Mouse (Mus musculus): Measurements from ENCODE around the gene Vcpkmt. TPM values are rescaled to one million over a fixed set of nuclear protein-coding genes. Genes with fewer than 3 reads are reported as not detected.
A peak's percentile ranks its signal among the peaks of the same experiment; 100 is the strongest.

Vcpkmt gene
- polyA plus RNA-seq, 1 experiment from 2014 or later, result 33.6 TPM

GRCm38 (mm10) chr12:69537675-69538361 lies 45.0 kb downstream of the Vcpkmt start:
- no peak for ATAC-seq (ENCODE audit: insufficient number of reproducible peaks, insufficient read depth, low FRiP score, low TSS enrichment)
- H3K27ac ChIP-seq, result peak overlapping the region; percentile 80
- peak overlapping the region; percentile 33 for H3K4me2 ChIP-seq (replicated peaks)
- 35% methylated on average over 19 of the region's 19 CpGs for WGBS
- no peaks in the 10 kb centered on the region for H3K9me3 ChIP-seq
- peaks cover 21% of the 10 kb centered on the region for H3K4me1 ChIP-seq
- H3K9ac ChIP-seq, result no peak overlapping the region
- no peak overlapping the region for H3K4me3 ChIP-seq
- no peaks in the 10 kb centered on the region for H3K36me3 ChIP-seq
- no peaks in the 10 kb centered on the region for H3K27me3 ChIP-seq

- H3K27ac ChIP-seq, result peak overlapping the region; percentile 80
- peak overlapping the region; percentile 33 for H3K4me2 ChIP-seq (replicated peaks)
- WGBS, result 29% methylated on average over 10 of the region's 10 CpGs
- no peaks in the 10 kb centered on the region for H3K9me3 ChIP-seq
- no peak overlapping the region for H3K9ac ChIP-seq
- H3K4me1 ChIP-seq, result peaks cover 21% of the 10 kb centered on the region
- no peak overlapping the region for H3K4me3 ChIP-seq
- no peak for ATAC-seq (ENCODE audit: insufficient number of reproducible peaks, insufficient read depth, low FRiP score, low TSS enrichment)
- H3K36me3 ChIP-seq, result no peaks in the 10 kb centered on the region
- H3K27me3 ChIP-seq, result no peaks in the 10 kb centered on the region
Measured at GRCm38 (mm10) chr12:69537243-69537674, 45.6 kb downstream of the Vcpkmt start.

GRCm38 (mm10) chr12:69536616-69537242 lies 46.1 kb downstream of the Vcpkmt start:
- Histone ChIP-seq H3K4me2 (replicated peaks) (peak overlapping the region; percentile 33), H3K4me1 (peaks cover 21% of the 10 kb centered on the region), H3K36me3 (no peaks in the 10 kb centered on the region), H3K9ac (no peak overlapping the region), H3K9me3 (no peaks in the 10 kb centered on the region), H3K4me3 (no peak overlapping the region), H3K27ac (peak overlapping the region; percentile 80; the same call in 1 of the 2 replicates), H3K27me3 (no peaks in the 10 kb centered on the region)
- 65% methylated on average over 10 of the region's 10 CpGs for WGBS
- ATAC-seq (ENCODE audit: insufficient number of reproducible peaks, insufficient read depth, low FRiP score, low TSS enrichment), result no peak

- Histone ChIP-seq H3K4me3 (no peak overlapping the region), H3K4me1 (peaks cover 14% of the 10 kb centered on the region), H3K27me3 (no peaks in the 10 kb centered on the region), H3K9me3 (no peaks in the 10 kb centered on the region), H3K36me3 (no peaks in the 10 kb centered on the region), H3K27ac (no peak overlapping the region), H3K4me2 (replicated peaks) (no peak overlapping the region), H3K9ac (no peak overlapping the region)
- ATAC-seq (ENCODE audit: insufficient number of reproducible peaks, insufficient read depth, low FRiP score, low TSS enrichment), result no peak
- WGBS, result 84% methylated on average over 5 of the region's 5 CpGs
Measured at GRCm38 (mm10) chr12:69533237-69533636, 49.6 kb downstream of the Vcpkmt start.

- WGBS, result 87% methylated on average over 3 of the region's 3 CpGs
- ATAC-seq (ENCODE audit: insufficient number of reproducible peaks, insufficient read depth, low FRiP score, low TSS enrichment), result no peak
- Histone ChIP-seq H3K4me1 (peaks cover 9% of the 10 kb centered on the region), H3K9me3 (no peaks in the 10 kb centered on the region), H3K9ac (no peak overlapping the region), H3K36me3 (no peaks in the 10 kb centered on the region), H3K27me3 (no peaks in the 10 kb centered on the region), H3K4me2 (replicated peaks) (no peak overlapping the region), H3K27ac (no peak overlapping the region), H3K4me3 (no peak overlapping the region)
Measured at GRCm38 (mm10) chr12:69532530-69532929, 50.3 kb downstream of the Vcpkmt start.

GRCm38 (mm10) chr12:69532091-69532490 lies 50.7 kb downstream of the Vcpkmt start:
- ATAC-seq (ENCODE audit: insufficient number of reproducible peaks, insufficient read depth, low FRiP score, low TSS enrichment), result no peak
- no peak overlapping the region for H3K4me3 ChIP-seq
- H3K36me3 ChIP-seq, result no peaks in the 10 kb centered on the region
- no peak overlapping the region for H3K4me2 ChIP-seq (replicated peaks)
- no peak overlapping the region for H3K27ac ChIP-seq
- no peaks in the 10 kb centered on the region for H3K27me3 ChIP-seq
- H3K9me3 ChIP-seq, result no peaks in the 10 kb centered on the region
- H3K4me1 ChIP-seq, result peaks cover 4% of the 10 kb centered on the region
- WGBS, result 92% methylated on average over 4 of the region's 4 CpGs
- H3K9ac ChIP-seq, result no peak overlapping the region

GRCm38 (mm10) chr12:69529694-69530403 lies 53.0 kb downstream of the Vcpkmt start:
- H3K9me3 ChIP-seq, result no peaks in the 10 kb centered on the region
- no peak for ATAC-seq (ENCODE audit: insufficient number of reproducible peaks, insufficient read depth, low FRiP score, low TSS enrichment)
- H3K27me3 ChIP-seq, result no peaks in the 10 kb centered on the region
- H3K4me2 ChIP-seq (replicated peaks), result no peak overlapping the region
- no peak overlapping the region for H3K4me3 ChIP-seq
- 87% methylated on average over 13 of the region's 13 CpGs for WGBS
- H3K27ac ChIP-seq, result no peak overlapping the region
- H3K36me3 ChIP-seq, result no peaks in the 10 kb centered on the region
- no peak overlapping the region for H3K9ac ChIP-seq
- H3K4me1 ChIP-seq, result 0 out of 2 replicates have a peak, but pooled peaks cover under 1% of the 10 kb centered on the region

GRCm38 (mm10) chr12:69528275-69529032 lies 54.4 kb downstream of the Vcpkmt start:
- no peak for ATAC-seq (ENCODE audit: insufficient number of reproducible peaks, insufficient read depth, low FRiP score, low TSS enrichment)
- Histone ChIP-seq H3K4me3 (no peak overlapping the region), H3K9me3 (no peaks in the 10 kb centered on the region), H3K27ac (no peak overlapping the region), H3K36me3 (no peaks in the 10 kb centered on the region), H3K27me3 (no peaks in the 10 kb centered on the region), H3K4me2 (replicated peaks) (no peak overlapping the region), H3K4me1 (peaks cover 8% of the 10 kb centered on the region; the same call in 1 of the 2 replicates), H3K9ac (no peak overlapping the region)
- whole genome bisulfite sequencing, result 90% methylated on average over 8 of the region's 8 CpGs

Small RNA genes lying within 50 kb of the gene (microRNA-seq; reads per million reads assigned to microRNA genes)
- gene Gm23018, result not detected

Other genes starting within 250 kb of the Vcpkmt start
- gene Nemf, start 225.9 kb downstream of the Vcpkmt start, polyA plus RNA-seq (2016; fragmentation: Nextera tagmentation; extraction: Ambion mirVana), result 94.1 and 95.4 TPM in 2 replicates
- 68.5 and 72.2 TPM in 2 replicates for gene Arf6, start 210.9 kb downstream of the Vcpkmt start, polyA plus RNA-seq (2016; fragmentation: Nextera tagmentation; extraction: Ambion mirVana)
- gene Gm9887, start 210.6 kb downstream of the Vcpkmt start, polyA plus RNA-seq (2016; fragmentation: Nextera tagmentation; extraction: Ambion mirVana), result 2.4 and 3.7 TPM in 2 replicates
- gene Sos2, start 98.8 kb upstream of the Vcpkmt start, polyA plus RNA-seq (2016; fragmentation: Nextera tagmentation; extraction: Ambion mirVana), result 11.0 and 13.9 TPM in 2 replicates
- 19.7 and 21.2 TPM in 2 replicates for gene L2hgdh, start 141.8 kb upstream of the Vcpkmt start, polyA plus RNA-seq (2016; fragmentation: Nextera tagmentation; extraction: Ambion mirVana)
- 24.3 and 28.4 TPM in 2 replicates for gene Atp5s, start 141.9 kb upstream of the Vcpkmt start, polyA plus RNA-seq (2016; fragmentation: Nextera tagmentation; extraction: Ambion mirVana)
- gene Cdkl1, start 208.2 kb upstream of the Vcpkmt start, polyA plus RNA-seq (2016; fragmentation: Nextera tagmentation; extraction: Ambion mirVana), result 0.92 and 1.3 TPM in 2 replicates

All from embryonic facial prominence, embryonic 12.5 days (tissue).